Mouse (Mus musculus) bone marrow macrophage, adult 2 months (primary cell): ENCODE measurements around the gene Ttc28.

Source experiments
- CTCF ChIP-seq: IDR thresholded peaks from 2 replicates; pipeline ENCODE4 v1.5.1; 2012; ENCODE audit warnings: low read depth, mild to moderate bottlenecking, low read length, moderate library complexity
- POLR2A ChIP-seq: IDR thresholded peaks from 2 replicates; pipeline ENCODE4 v1.6.1; 2012; ENCODE audit warnings: mild to moderate bottlenecking, low read depth, low read length, borderline replicate concordance

DNA sequence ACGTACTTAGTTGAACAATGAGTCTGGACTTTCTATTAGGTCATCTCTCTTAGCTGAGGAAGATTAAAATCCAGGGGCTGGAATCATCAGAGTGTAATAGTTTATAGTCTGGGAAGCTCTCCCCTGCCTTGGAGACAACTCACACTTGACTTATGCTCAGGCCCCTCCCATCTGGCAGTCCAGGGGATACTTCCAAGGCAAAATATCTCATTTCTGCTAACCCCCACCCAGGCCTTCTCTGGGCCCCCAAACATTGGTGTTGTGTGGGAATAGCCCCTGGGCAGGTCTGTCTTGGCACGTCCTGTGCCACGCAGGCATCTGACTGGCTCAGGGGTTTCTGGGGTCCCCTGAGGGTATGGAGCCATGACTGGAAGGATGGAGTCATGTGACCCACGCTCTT is 275.7 kb downstream of the Ttc28 start:
- no peak for TF ChIP-seq CTCF
- no peak for TF ChIP-seq POLR2A
